Mouse (Mus musculus): ENCODE data around the gene B830017H08Rik. TPM values are rescaled to one million over a fixed set of nuclear protein-coding genes. Genes with fewer than 3 reads are reported as not detected.

B830017H08Rik gene
- polyA plus RNA-seq, 1 experiment from 2014 or later, result not detected

GRCm38 (mm10) chr16:17871248-17871647 is 38.3 kb downstream of the B830017H08Rik start:
- ATAC-seq (ENCODE audit: low FRiP score), result no peak
- WGBS, result 92% methylated on average over 5 of the region's 5 CpGs
- Histone ChIP-seq H3K27me3 (no peaks in the 10 kb centered on the region), H3K36me3 (replicated peaks) (peaks cover 51% of the 10 kb centered on the region), H3K4me1 (peaks cover 6% of the 10 kb centered on the region; the same call in 1 of the 2 replicates), H3K27ac (no peak overlapping the region), H3K9ac (no peak overlapping the region), H3K4me3 (replicated peaks) (no peak overlapping the region), H3K9me3 (no peaks in the 10 kb centered on the region), H3K4me2 (no peak overlapping the region)

- Histone ChIP-seq H3K9ac (no peak overlapping the region), H3K9me3 (no peaks in the 10 kb centered on the region), H3K27ac (no peak overlapping the region; the same call in 1 of the 2 replicates), H3K27me3 (no peaks in the 10 kb centered on the region), H3K4me3 (replicated peaks) (no peak overlapping the region), H3K4me1 (peaks cover 6% of the 10 kb centered on the region; the same call in 1 of the 2 replicates), H3K36me3 (replicated peaks) (peaks cover 45% of the 10 kb centered on the region), H3K4me2 (no peak overlapping the region)
- ATAC-seq (ENCODE audit: low FRiP score), result no peak
- WGBS, result 78% methylated on average over 4 of the region's 4 CpGs
These were observed 40.1 kb downstream of the B830017H08Rik start for GRCm38 (mm10) chr16:17872995-17873394.

- no peak for ATAC-seq (ENCODE audit: low FRiP score)
- Histone ChIP-seq H3K27me3 (no peaks in the 10 kb centered on the region), H3K4me1 (peaks cover 6% of the 10 kb centered on the region; the same call in 1 of the 2 replicates), H3K27ac (no peak overlapping the region), H3K4me3 (replicated peaks) (no peak overlapping the region), H3K36me3 (replicated peaks) (peaks cover 37% of the 10 kb centered on the region), H3K9me3 (no peaks in the 10 kb centered on the region), H3K9ac (no peak overlapping the region), H3K4me2 (no peak overlapping the region)
- 94% methylated on average over 4 of the region's 4 CpGs for whole genome bisulfite sequencing
These were observed 42.3 kb downstream of the B830017H08Rik start for GRCm38 (mm10) chr16:17875174-17875573.

- 96% methylated on average over 1 of the region's 1 CpGs for WGBS
- no peak overlapping the region for H3K27ac ChIP-seq
- no peaks in the 10 kb centered on the region for H3K27me3 ChIP-seq
- no peak overlapping the region for H3K9ac ChIP-seq
- H3K36me3 ChIP-seq (replicated peaks), result peaks cover 30% of the 10 kb centered on the region
- H3K9me3 ChIP-seq, result no peaks in the 10 kb centered on the region
- no peak for ATAC-seq (ENCODE audit: low FRiP score)
- no peak overlapping the region for H3K4me3 ChIP-seq (replicated peaks)
- H3K4me2 ChIP-seq, result no peak overlapping the region
- H3K4me1 ChIP-seq, result peaks cover 6% of the 10 kb centered on the region; the same call in 1 of the 2 replicates
These were observed 43.2 kb downstream of the B830017H08Rik start for GRCm38 (mm10) chr16:17876096-17876495.

GRCm38 (mm10) chr16:17879571-17879970 is 46.6 kb downstream of the B830017H08Rik start:
- no peak overlapping the region for H3K4me3 ChIP-seq (replicated peaks)
- 94% methylated on average over 4 of the region's 4 CpGs for WGBS
- H3K9me3 ChIP-seq, result no peaks in the 10 kb centered on the region
- H3K27ac ChIP-seq, result no peak overlapping the region
- no peak for ATAC-seq (ENCODE audit: low FRiP score)
- H3K9ac ChIP-seq, result no peak overlapping the region
- H3K36me3 ChIP-seq (replicated peaks), result peaks cover 23% of the 10 kb centered on the region
- no peaks in the 10 kb centered on the region for H3K4me1 ChIP-seq
- H3K4me2 ChIP-seq, result no peak overlapping the region
- no peaks in the 10 kb centered on the region for H3K27me3 ChIP-seq

GRCm38 (mm10) chr16:17882196-17882595 is 49.3 kb downstream of the B830017H08Rik start:
- Histone ChIP-seq H3K4me2 (no peak overlapping the region), H3K9me3 (no peaks in the 10 kb centered on the region), H3K36me3 (replicated peaks) (peaks cover 30% of the 10 kb centered on the region), H3K27me3 (no peaks in the 10 kb centered on the region), H3K9ac (no peak overlapping the region), H3K4me3 (replicated peaks) (no peak overlapping the region), H3K27ac (no peak overlapping the region), H3K4me1 (peaks cover 12% of the 10 kb centered on the region)
- no peak for ATAC-seq (ENCODE audit: low FRiP score)

- no peak overlapping the region for H3K27ac ChIP-seq
- H3K9ac ChIP-seq, result no peak overlapping the region
- 97% methylated on average over 6 of the region's 6 CpGs for WGBS
- H3K4me3 ChIP-seq (replicated peaks), result no peak overlapping the region
- no peak overlapping the region for H3K4me2 ChIP-seq
- H3K9me3 ChIP-seq, result no peaks in the 10 kb centered on the region
- no peaks in the 10 kb centered on the region for H3K27me3 ChIP-seq
- peaks cover 12% of the 10 kb centered on the region for H3K4me1 ChIP-seq
- no peak for ATAC-seq (ENCODE audit: low FRiP score)
- H3K36me3 ChIP-seq (replicated peaks), result peaks cover 30% of the 10 kb centered on the region
These were observed 51.2 kb downstream of the B830017H08Rik start for GRCm38 (mm10) chr16:17884116-17884515.

Other genes starting within 250 kb of the B830017H08Rik start
- gene Slc7a4, start 249.9 kb upstream of the B830017H08Rik start, polyA plus RNA-seq (2016; fragmentation: Nextera tagmentation; extraction: Ambion mirVana), result 5.5 and 6.6 TPM in 2 replicates
- 43.6 and 52.8 TPM in 2 replicates for gene Smpd4, start 213.8 kb upstream of the B830017H08Rik start, polyA plus RNA-seq (2016; fragmentation: Nextera tagmentation; extraction: Ambion mirVana)
- 5.8 and 6.3 TPM in 2 replicates for gene Ccdc74a, start 186.7 kb upstream of the B830017H08Rik start, polyA plus RNA-seq (2016; fragmentation: Nextera tagmentation; extraction: Ambion mirVana)
- gene Med15, start 100.2 kb upstream of the B830017H08Rik start, polyA plus RNA-seq (2016; fragmentation: Nextera tagmentation; extraction: Ambion mirVana), result 45.1 and 46.7 TPM in 2 replicates
- 49.7 and 50.4 TPM in 2 replicates for gene Klhl22, start 73.5 kb upstream of the B830017H08Rik start, polyA plus RNA-seq (2016; fragmentation: Nextera tagmentation; extraction: Ambion mirVana)
- gene Scarf2, start 35.8 kb upstream of the B830017H08Rik start, polyA plus RNA-seq (2016; fragmentation: Nextera tagmentation; extraction: Ambion mirVana), result 5.3 and 7.3 TPM in 2 replicates
- gene Car15, start 5.2 kb downstream of the B830017H08Rik start, polyA plus RNA-seq (2016; fragmentation: Nextera tagmentation; extraction: Ambion mirVana), result 4.4 and 5.1 TPM in 2 replicates
- gene Gm20518, start 58.5 kb downstream of the B830017H08Rik start, polyA plus RNA-seq (2016; fragmentation: Nextera tagmentation; extraction: Ambion mirVana), result 0.43 and 0.97 TPM in 2 replicates
- gene Tssk1, start 61.1 kb downstream of the B830017H08Rik start, polyA plus RNA-seq (2016; fragmentation: Nextera tagmentation; extraction: Ambion mirVana), result 0.10 TPM in 1 of 2 replicates, not detected in the other
- gene Dgcr2, start 65.4 kb downstream of the B830017H08Rik start, polyA plus RNA-seq (2016; fragmentation: Nextera tagmentation; extraction: Ambion mirVana), result 97.9 and 106 TPM in 2 replicates
- gene Tssk2, start 65.5 kb downstream of the B830017H08Rik start, polyA plus RNA-seq (2016; fragmentation: Nextera tagmentation; extraction: Ambion mirVana), result not detected in 2 replicates
- gene Ess2, start 78.2 kb downstream of the B830017H08Rik start, polyA plus RNA-seq (2016; fragmentation: Nextera tagmentation; extraction: Ambion mirVana), result 54.2 and 55.4 TPM in 2 replicates
- gene Gsc2, start 81.9 kb downstream of the B830017H08Rik start, polyA plus RNA-seq (2016; fragmentation: Nextera tagmentation; extraction: Ambion mirVana), result 0.45 TPM in 1 of 2 replicates, not detected in the other
- 108 and 109 TPM in 2 replicates for gene Slc25a1, start 95.1 kb downstream of the B830017H08Rik start, polyA plus RNA-seq (2016; fragmentation: Nextera tagmentation; extraction: Ambion mirVana)
- not detected in 2 replicates for gene Vpreb2, start 147.3 kb downstream of the B830017H08Rik start, polyA plus RNA-seq (2016; fragmentation: Nextera tagmentation; extraction: Ambion mirVana)
- 149 and 150 TPM in 2 replicates for gene Dgcr6, start 219.7 kb downstream of the B830017H08Rik start, polyA plus RNA-seq (2016; fragmentation: Nextera tagmentation; extraction: Ambion mirVana)